Mouse (Mus musculus): Measurements from ENCODE around the gene 5730480H06Rik. TPM values are rescaled to one million over a fixed set of nuclear protein-coding genes. Genes with fewer than 3 reads are reported as not detected.

Gene 5730480H06Rik
- 13.5 and 13.9 TPM in 2 replicates for total RNA-seq (2017)

GRCm38 (mm10) chr5:48327652-48328051 is at the start of gene 5730480H06Rik:
Gene 5730480H06Rik (plus strand): TSS chr5:48327952.
- no peak for ATAC-seq (ENCODE audit: extremely low read depth, insufficient number of reproducible peaks, low FRiP score, poor library complexity, severe bottlenecking)

- no peak for ATAC-seq (ENCODE audit: extremely low read depth, insufficient number of reproducible peaks, low FRiP score, poor library complexity, severe bottlenecking)
These were observed 26.6 kb upstream of the 5730480H06Rik start for GRCm38 (mm10) chr5:48301186-48301585.

DNA sequence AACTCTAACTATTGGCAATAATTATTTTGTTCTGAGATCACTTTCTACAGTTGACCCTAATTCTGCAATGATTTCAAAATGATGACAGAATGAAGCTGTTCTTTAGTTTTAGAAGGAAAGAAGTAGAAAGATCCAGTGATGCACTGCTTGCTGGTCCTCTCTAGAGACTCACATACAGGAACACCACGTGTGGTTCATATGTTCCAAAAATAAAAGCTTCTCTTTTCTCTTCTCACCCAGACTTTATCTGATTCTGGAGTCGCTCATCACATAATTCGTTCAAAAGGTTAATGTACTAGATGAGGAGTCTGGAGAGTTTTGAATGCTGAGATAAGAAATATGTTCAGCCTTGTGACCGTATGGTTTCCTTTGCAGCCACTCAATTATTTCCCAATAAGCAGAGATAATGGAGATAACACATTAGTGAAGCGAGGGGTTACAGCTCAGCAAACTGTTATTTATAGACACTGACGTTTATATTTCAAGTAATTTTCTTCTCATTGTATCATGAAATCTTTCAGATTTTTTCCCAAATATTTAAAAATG is 12.6 kb upstream of the 5730480H06Rik start:
- no peak for ATAC-seq (ENCODE audit: extremely low read depth, insufficient number of reproducible peaks, low FRiP score, poor library complexity, severe bottlenecking)

- no peak for ATAC-seq (ENCODE audit: extremely low read depth, insufficient number of reproducible peaks, low FRiP score, poor library complexity, severe bottlenecking)
These were observed 7.2 kb upstream of the 5730480H06Rik start for GRCm38 (mm10) chr5:48320597-48320996.

GRCm38 (mm10) chr5:48326221-48326620 is 1.5 kb upstream of the 5730480H06Rik start:
- ATAC-seq (ENCODE audit: extremely low read depth, insufficient number of reproducible peaks, low FRiP score, poor library complexity, severe bottlenecking), result no peak

- ATAC-seq (ENCODE audit: extremely low read depth, insufficient number of reproducible peaks, low FRiP score, poor library complexity, severe bottlenecking), result no peak
These were observed 2.0 kb downstream of the 5730480H06Rik start for GRCm38 (mm10) chr5:48329751-48330150.

GRCm38 (mm10) chr5:48330817-48331216 is 3.1 kb downstream of the 5730480H06Rik start:
- ATAC-seq (ENCODE audit: extremely low read depth, insufficient number of reproducible peaks, low FRiP score, poor library complexity, severe bottlenecking), result no peak

- no peak for ATAC-seq (ENCODE audit: extremely low read depth, insufficient number of reproducible peaks, low FRiP score, poor library complexity, severe bottlenecking)
These were observed 3.7 kb downstream of the 5730480H06Rik start for GRCm38 (mm10) chr5:48331441-48331840.

DNA sequence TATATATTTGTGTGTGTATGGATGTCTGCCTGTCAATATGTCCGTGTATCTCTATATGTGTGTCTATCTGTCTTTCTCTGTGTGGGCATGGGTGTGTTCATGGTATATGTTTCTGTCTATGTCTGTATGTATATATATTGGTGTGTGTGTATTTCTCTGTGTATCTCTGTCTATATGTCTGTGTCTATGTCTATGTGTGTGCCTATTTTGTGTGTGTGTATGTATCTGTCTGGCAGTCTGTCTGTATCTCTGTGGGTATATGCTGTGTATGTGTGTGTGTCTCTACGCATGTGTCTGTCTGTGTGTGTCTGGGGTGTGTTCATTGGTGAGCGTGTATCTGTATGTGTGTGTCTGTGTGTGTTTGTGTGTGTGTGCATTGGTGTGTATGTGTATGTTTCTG is 5.7 kb downstream of the 5730480H06Rik start:
- no peak for ATAC-seq (ENCODE audit: extremely low read depth, insufficient number of reproducible peaks, low FRiP score, poor library complexity, severe bottlenecking)

DNA sequence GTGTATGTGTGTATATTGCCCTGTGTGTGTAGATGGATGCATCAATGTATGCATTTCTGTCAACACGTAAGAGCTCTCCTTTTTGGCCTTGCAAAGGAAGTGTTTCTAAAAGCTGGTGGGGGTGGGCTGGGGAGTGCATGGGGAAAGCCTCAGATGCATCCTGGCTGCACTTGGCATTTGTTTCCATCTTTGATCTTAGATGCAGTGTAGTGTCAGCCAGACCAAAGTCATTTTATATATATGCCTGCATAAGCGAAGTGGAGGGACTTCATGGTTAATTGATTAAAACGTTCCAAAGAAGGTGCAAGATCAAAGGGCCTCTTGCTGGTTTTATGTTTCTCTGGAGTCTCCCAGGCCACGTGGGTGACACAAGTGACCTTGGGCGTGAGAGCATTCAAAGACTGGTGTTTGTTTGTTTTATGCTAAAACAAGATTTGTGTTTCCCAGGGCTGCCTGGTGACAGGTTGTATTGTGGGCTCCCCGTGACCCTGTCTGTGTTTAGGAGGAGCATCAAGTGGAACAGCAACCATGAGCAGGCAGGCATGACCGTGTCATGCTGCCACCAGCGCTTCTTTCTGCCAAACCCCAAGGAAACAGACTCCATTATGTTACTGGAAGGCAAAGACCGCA is 6.2 kb downstream of the 5730480H06Rik start:
- no peak for ATAC-seq (ENCODE audit: extremely low read depth, insufficient number of reproducible peaks, low FRiP score, poor library complexity, severe bottlenecking)

DNA sequence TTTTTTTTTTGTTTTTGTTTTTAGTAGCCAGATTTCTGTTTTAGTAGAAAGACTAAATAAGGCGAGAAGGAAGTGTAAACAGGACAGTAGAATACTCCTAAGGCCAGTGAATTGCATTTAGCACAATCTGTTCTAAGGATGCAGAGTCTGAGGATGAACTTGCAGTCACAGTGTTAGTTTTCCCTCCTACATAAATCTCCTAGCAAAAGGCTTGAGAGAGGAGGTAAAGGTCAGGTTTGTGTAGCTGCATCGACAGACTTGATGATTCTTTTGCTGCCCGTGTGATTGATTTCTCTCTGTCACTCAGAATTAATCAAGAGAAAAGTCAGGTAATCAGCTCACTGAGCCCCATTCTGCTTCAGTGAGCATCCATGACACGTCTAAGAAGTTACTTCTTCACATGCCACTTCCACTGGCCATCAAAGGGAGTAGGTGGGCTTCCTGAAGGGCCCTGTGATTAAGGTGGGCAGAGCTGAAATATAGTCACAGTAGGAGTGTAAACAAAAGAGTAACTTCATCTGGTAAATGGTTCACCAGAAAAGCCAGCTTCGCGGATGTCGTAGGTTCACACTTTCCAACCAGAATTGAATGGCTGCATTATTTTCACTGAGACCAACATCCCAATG is 13.2 kb downstream of the 5730480H06Rik start:
- ATAC-seq (ENCODE audit: extremely low read depth, insufficient number of reproducible peaks, low FRiP score, poor library complexity, severe bottlenecking), result no peak

- no peak for ATAC-seq (ENCODE audit: extremely low read depth, insufficient number of reproducible peaks, low FRiP score, poor library complexity, severe bottlenecking)
These were observed 17.6 kb downstream of the 5730480H06Rik start for GRCm38 (mm10) chr5:48345095-48345982.

- no peak for ATAC-seq (ENCODE audit: extremely low read depth, insufficient number of reproducible peaks, low FRiP score, poor library complexity, severe bottlenecking)
These were observed 18.4 kb downstream of the 5730480H06Rik start for GRCm38 (mm10) chr5:48345983-48346648.

GRCm38 (mm10) chr5:48349309-48349708 is 21.6 kb downstream of the 5730480H06Rik start:
- ATAC-seq (ENCODE audit: extremely low read depth, insufficient number of reproducible peaks, low FRiP score, poor library complexity, severe bottlenecking), result peak; percentile 63

DNA sequence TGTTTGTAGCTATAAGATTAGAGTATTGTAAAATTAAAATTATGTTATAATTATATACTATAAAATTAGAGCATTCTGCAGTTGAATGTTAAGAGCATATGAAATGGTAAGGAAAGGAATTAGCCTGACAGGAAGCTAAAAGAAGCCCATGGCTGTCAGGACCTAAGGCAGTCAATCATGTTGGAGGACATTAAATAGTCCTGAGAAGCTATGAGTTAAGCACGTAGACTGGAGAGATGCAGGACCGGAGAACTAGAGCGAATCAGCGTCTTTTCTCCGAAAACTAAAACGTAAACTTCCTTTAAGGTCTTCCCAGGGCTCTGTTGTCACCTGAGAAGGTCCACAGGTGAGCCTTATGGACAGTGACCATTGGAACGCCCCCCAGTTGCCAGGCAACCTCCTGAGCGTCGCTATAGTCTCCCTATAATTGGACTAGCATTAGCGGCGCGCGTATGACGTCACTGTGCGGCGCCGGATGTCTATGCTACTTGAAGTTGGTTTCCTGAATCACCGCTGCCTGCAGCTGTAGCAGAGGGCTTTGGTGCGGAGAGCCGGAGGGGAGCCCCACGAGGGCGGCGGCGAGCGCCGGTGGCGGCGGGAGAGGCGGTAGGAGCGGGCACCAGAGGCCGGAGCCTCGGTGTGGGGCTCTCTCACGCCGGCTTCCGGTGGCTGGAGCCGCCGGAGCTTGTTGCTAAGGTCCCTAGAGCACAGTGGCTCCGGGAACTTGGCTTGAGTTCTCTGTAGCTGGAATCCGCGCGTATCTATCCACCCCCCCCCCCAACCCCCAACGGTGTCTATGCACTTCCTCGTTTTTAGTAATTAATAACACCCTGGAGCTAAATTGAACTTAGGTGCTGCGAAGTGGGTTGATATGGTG is 44.4 kb downstream of the 5730480H06Rik start:
- peak; percentile 100 for ATAC-seq (ENCODE audit: extremely low read depth, insufficient number of reproducible peaks, low FRiP score, poor library complexity, severe bottlenecking)

- ATAC-seq (ENCODE audit: extremely low read depth, insufficient number of reproducible peaks, low FRiP score, poor library complexity, severe bottlenecking), result no peak
These were observed 74.7 kb downstream of the 5730480H06Rik start for GRCm38 (mm10) chr5:48402497-48402896.

DNA sequence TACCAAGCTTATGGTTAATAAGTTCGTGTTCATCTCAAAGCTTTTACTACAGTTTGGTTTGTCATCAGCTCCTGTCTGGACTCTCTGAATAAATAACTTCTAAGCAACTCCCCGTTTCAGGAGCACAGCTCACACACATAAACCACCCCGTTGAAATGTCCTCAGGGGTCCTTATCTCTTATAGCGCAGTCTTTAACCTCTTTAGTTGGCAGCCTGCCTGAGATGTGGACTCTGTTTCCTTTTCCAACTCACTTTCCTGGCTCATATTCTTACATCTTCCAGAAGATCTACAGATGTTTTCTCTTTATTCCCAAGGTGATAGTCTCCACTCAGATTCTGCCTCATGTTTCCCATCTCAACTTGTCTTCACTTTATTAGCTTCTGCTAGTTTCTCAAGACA is 80.5 kb downstream of the 5730480H06Rik start:
- no peak for ATAC-seq (ENCODE audit: extremely low read depth, insufficient number of reproducible peaks, low FRiP score, poor library complexity, severe bottlenecking)

DNA sequence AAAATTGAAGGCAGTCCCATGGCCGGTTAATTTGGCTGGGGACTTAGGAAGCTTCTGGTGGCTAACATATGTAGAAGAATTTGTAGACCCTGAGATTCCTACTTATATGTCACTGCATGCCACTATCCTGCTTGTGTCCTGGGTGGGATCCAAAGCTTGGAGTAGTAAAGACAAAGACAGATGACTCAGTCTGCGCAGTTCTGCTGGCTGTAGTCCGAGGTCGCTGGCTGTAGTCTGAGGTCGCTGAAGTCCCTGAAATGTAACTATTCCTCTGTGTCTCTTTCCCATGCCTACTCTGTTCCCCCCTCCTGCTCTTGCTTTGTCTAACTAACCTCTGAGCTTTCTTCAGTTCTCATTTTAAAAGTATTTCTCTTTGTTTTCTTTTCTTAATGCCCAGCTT is 82.6 kb downstream of the 5730480H06Rik start:
- ATAC-seq (ENCODE audit: extremely low read depth, insufficient number of reproducible peaks, low FRiP score, poor library complexity, severe bottlenecking), result no peak
